Mouse (Mus musculus) embryonic facial prominence, embryonic 13.5 days (tissue): ENCODE results near the gene Lars2. TPM values are rescaled to one million over a fixed set of nuclear protein-coding genes. Genes with fewer than 3 reads are reported as not detected.

Source experiments
- ATAC-seq: fragments of 200-750 bp; cut with Nextera tagmentation; 2 replicates; pipeline ENCODE4 v1.8.0; 2017; ENCODE audit warnings: low read depth; ENCODE audit not compliant: insufficient number of reproducible peaks, insufficient read depth, low FRiP score, low TSS enrichment
- H3K27ac ChIP-seq: fragments of 300-500 bp; sonication (generic); 2 replicates; pipeline ENCODE4 v1.5.1; 2015; ENCODE audit warnings: moderate library complexity, mild to moderate bottlenecking, inconsistent platforms
- H3K27me3 ChIP-seq: fragments of 300-500 bp; sonication (generic); 2 replicates; pipeline ENCODE4 v1.6.1; 2015; ENCODE audit warnings: mild to moderate bottlenecking, inconsistent platforms
- H3K36me3 ChIP-seq: fragments of 300-500 bp; sonication (generic); 2 replicates; pipeline ENCODE4 v1.6.1; 2015; ENCODE audit warnings: mild to moderate bottlenecking, inconsistent platforms
- H3K4me1 ChIP-seq: fragments of 300-500 bp; sonication (generic); 2 replicates; pipeline ENCODE4 v1.6.1; 2015; ENCODE audit warnings: inconsistent platforms
- H3K4me2 ChIP-seq: fragments of 300-500 bp; sonication (generic); 2 replicates; pipeline ENCODE4 v1.6.1; 2015; ENCODE audit warnings: moderate library complexity, mild to moderate bottlenecking, inconsistent platforms
- H3K4me3 ChIP-seq: fragments of 300-500 bp; sonication (generic); 2 replicates; pipeline ENCODE4 v1.5.1; 2015; ENCODE audit warnings: mild to moderate bottlenecking, inconsistent platforms
- H3K9ac ChIP-seq: fragments of 300-500 bp; sonication (generic); 2 replicates; pipeline ENCODE4 v1.6.1; 2015; ENCODE audit warnings: mild to moderate bottlenecking, inconsistent platforms
- H3K9me3 ChIP-seq: fragments of 300-500 bp; sonication (generic); 2 replicates; pipeline ENCODE4 v1.6.1; 2016; ENCODE audit warnings: inconsistent platforms
- WGBS: fragments of 180-500 bp; shearing (Covaris S2); methylation state at CpG from one replicate; pipeline ENCODE4 v1.1.7; 2015; ENCODE audit warnings: mixed read lengths; 5-methylcytosine and 5-hydroxymethylcytosine counted together
- polyA plus RNA-seq: library from polyadenylated mRNA; unstranded; fragments of >200 nt; fragmentation: Nextera tagmentation; extraction: Ambion mirVana; gene quantifications from 2 replicates; pipeline ENCODE4 v1.2.1, GENCODE M21; 2015

Lars2 gene
- polyA plus RNA-seq, 1 experiment from 2014 or later: 1,079 TPM

- H3K4me1 ChIP-seq: peaks cover 27% of the 10 kb centered on the region
- H3K27ac ChIP-seq: no peak overlapping the region
- H3K36me3 ChIP-seq: peaks cover 17% of the 10 kb centered on the region
- no peak for ATAC-seq
- WGBS: 2% methylated on average over 13 of the region's 13 CpGs
- no peaks in the 10 kb centered on the region for H3K9me3 ChIP-seq
- H3K27me3 ChIP-seq: no peaks in the 10 kb centered on the region
- no peak overlapping the region; the same call in 1 of the 2 replicates for H3K9ac ChIP-seq
- peak overlapping the region; percentile 44 for H3K4me2 ChIP-seq
- H3K4me3 ChIP-seq: no peak overlapping the region; the same call in 1 of the 2 replicates
Measured at GRCm38 (mm10) chr9:123496665-123497064, 129.9 kb downstream of the Lars2 start.

GRCm38 (mm10) chr9:123497906-123498305 is 131.2 kb downstream of the Lars2 start:
- H3K9ac ChIP-seq: no peak overlapping the region
- no peaks in the 10 kb centered on the region for H3K27me3 ChIP-seq
- no peak for ATAC-seq
- peaks cover 16% of the 10 kb centered on the region for H3K4me1 ChIP-seq
- WGBS: 88% methylated on average over 5 of the region's 5 CpGs
- peaks cover 25% of the 10 kb centered on the region for H3K36me3 ChIP-seq
- H3K4me3 ChIP-seq: no peak overlapping the region
- H3K27ac ChIP-seq: no peak overlapping the region
- H3K9me3 ChIP-seq: no peaks in the 10 kb centered on the region
- no peak overlapping the region for H3K4me2 ChIP-seq

DNA sequence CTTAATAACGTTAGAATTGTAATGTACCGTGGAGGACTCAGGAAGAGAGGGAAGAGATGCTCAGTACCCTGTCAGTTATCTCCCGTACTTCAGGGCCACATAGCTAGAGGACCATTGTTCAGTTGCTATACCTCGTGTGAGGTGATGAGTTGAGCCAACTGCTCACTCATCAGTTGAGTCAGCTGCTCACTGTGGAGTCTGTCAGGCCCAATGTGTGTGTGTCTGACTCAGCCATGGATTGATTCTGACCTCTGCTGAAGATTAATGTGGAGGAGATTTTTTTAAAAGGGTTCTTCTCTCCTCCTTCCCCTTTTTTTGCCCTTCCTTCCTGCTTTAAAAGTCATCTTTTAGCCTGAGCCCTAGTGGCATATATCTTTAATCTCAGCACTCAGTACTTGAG is 133.8 kb downstream of the Lars2 start:
- ATAC-seq: no peak

GRCm38 (mm10) chr9:123503171-123503834 is 136.6 kb downstream of the Lars2 start:
- Histone ChIP-seq H3K9me3 (no peaks in the 10 kb centered on the region), H3K4me1 (no peaks in the 10 kb centered on the region), H3K4me3 (no peak overlapping the region), H3K27me3 (no peaks in the 10 kb centered on the region), H3K36me3 (peaks cover 27% of the 10 kb centered on the region), H3K9ac (0 out of 2 replicates have a peak overlapping the region, but pooled peaks have one; percentile 23), H3K4me2 (no peak overlapping the region), H3K27ac (no peak overlapping the region)
- ATAC-seq: no peak
- 85% methylated on average over 5 of the region's 5 CpGs for WGBS

More for the DNA sequence above, 133.8 kb downstream of the Lars2 start:
- Histone ChIP-seq H3K9me3 (no peaks in the 10 kb centered on the region), H3K36me3 (peaks cover 27% of the 10 kb centered on the region), H3K4me2 (no peak overlapping the region), H3K9ac (no peak overlapping the region), H3K4me3 (no peak overlapping the region), H3K27ac (no peak overlapping the region), H3K27me3 (no peaks in the 10 kb centered on the region), H3K4me1 (peaks cover 14% of the 10 kb centered on the region)
- 85% methylated on average over 4 of the region's 4 CpGs for WGBS

DNA sequence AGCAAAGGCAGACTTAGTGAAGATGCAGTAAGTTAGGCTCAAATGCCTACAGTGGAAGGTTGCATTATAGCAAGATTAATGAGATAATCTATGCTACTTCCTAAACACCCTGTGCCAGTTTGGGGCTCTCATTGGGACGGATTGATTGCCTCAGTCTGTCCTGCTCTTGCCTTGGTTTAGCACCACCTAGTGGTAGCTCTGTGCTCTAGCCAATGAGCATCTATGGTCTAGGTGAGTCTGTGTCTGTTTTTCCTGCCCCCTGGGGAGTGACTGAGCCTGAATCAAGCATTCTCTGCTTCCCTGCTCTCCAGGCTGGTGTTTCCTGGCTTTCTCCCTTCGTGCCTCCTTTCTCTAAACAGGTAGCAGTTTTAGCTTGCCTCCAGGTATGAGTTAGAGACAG is 137.6 kb downstream of the Lars2 start:
- peaks cover 27% of the 10 kb centered on the region for H3K36me3 ChIP-seq
- no peak overlapping the region for H3K27ac ChIP-seq
- H3K9me3 ChIP-seq: no peaks in the 10 kb centered on the region
- H3K9ac ChIP-seq: no peak overlapping the region
- no peak overlapping the region for H3K4me3 ChIP-seq
- ATAC-seq: no peak
- 6% methylated on average over 2 of the region's 2 CpGs for WGBS
- H3K4me1 ChIP-seq: no peaks in the 10 kb centered on the region
- no peaks in the 10 kb centered on the region for H3K27me3 ChIP-seq
- H3K4me2 ChIP-seq: no peak overlapping the region

- ATAC-seq: no peak
- 80% methylated on average over 1 of the region's 1 CpGs for WGBS
- Histone ChIP-seq H3K27ac (no peak overlapping the region), H3K4me1 (no peaks in the 10 kb centered on the region), H3K9me3 (no peaks in the 10 kb centered on the region), H3K4me2 (no peak overlapping the region), H3K27me3 (no peaks in the 10 kb centered on the region), H3K9ac (no peak overlapping the region), H3K36me3 (peaks cover 28% of the 10 kb centered on the region), H3K4me3 (no peak overlapping the region)
Measured at GRCm38 (mm10) chr9:123505598-123505997, 138.9 kb downstream of the Lars2 start.

DNA sequence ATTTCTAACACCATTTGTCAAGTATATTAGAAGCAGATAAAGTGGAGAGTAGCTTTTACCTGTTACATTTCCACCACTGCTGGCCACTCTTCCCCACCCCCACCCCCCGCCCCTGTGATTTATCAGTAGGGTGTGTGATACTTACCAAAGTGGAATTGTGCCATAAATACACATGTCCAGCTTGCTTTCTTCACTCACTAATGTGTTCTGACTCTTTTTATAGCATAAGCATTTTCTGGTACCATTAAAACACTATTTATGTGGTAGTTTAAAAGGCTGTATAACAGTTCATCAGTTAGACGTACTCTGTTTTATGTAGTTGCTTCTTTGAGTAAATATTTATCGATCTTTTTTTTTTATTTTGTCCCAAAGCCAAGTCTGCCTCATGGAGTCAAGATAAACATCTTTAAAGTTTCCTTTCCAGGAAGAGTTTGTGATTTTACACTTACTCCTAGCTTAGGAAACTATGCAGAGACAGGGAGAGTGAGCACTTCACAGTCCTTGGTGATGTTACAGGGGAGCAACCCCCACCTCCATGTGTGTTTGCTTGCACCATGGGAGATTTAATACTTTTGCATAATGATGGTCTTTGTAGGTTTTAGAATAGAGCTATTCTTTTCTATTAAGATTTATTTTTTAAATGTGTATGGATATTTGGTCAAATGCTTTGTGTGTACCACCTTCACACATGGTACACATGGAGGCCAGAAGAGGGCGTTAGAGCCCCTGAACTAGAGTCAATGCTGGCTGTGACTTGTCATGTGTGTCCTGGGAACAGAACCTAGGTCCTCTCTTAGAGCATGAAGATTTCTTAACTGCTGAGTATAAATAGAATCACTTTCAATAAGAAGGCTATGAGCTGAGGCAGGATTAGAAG is 139.8 kb downstream of the Lars2 start:
- Histone ChIP-seq H3K9me3 (no peaks in the 10 kb centered on the region), H3K27me3 (no peaks in the 10 kb centered on the region), H3K36me3 (peaks cover 28% of the 10 kb centered on the region), H3K4me2 (no peak overlapping the region), H3K27ac (no peak overlapping the region), H3K4me1 (no peaks in the 10 kb centered on the region), H3K4me3 (no peak overlapping the region), H3K9ac (no peak overlapping the region)
- ATAC-seq: no peak
- WGBS: 78% methylated on average over 4 of the region's 4 CpGs

GRCm38 (mm10) chr9:123507380-123507779 is 140.7 kb downstream of the Lars2 start:
- ATAC-seq: no peak
- Histone ChIP-seq H3K4me3 (no peak overlapping the region), H3K9ac (no peak overlapping the region), H3K36me3 (peaks cover 31% of the 10 kb centered on the region), H3K27ac (no peak overlapping the region), H3K9me3 (no peaks in the 10 kb centered on the region), H3K27me3 (no peaks in the 10 kb centered on the region), H3K4me1 (no peaks in the 10 kb centered on the region), H3K4me2 (no peak overlapping the region)
- 81% methylated on average over 2 of the region's 2 CpGs for WGBS

- no peak overlapping the region for H3K9ac ChIP-seq
- WGBS: 77% methylated on average over 2 of the region's 2 CpGs
- H3K4me1 ChIP-seq: no peaks in the 10 kb centered on the region
- no peak for ATAC-seq
- no peaks in the 10 kb centered on the region for H3K27me3 ChIP-seq
- no peak overlapping the region for H3K27ac ChIP-seq
- H3K4me2 ChIP-seq: no peak overlapping the region
- H3K4me3 ChIP-seq: no peak overlapping the region
- H3K9me3 ChIP-seq: no peaks in the 10 kb centered on the region
- peaks cover 32% of the 10 kb centered on the region for H3K36me3 ChIP-seq
Measured at GRCm38 (mm10) chr9:123508986-123509385, 142.3 kb downstream of the Lars2 start.

DNA sequence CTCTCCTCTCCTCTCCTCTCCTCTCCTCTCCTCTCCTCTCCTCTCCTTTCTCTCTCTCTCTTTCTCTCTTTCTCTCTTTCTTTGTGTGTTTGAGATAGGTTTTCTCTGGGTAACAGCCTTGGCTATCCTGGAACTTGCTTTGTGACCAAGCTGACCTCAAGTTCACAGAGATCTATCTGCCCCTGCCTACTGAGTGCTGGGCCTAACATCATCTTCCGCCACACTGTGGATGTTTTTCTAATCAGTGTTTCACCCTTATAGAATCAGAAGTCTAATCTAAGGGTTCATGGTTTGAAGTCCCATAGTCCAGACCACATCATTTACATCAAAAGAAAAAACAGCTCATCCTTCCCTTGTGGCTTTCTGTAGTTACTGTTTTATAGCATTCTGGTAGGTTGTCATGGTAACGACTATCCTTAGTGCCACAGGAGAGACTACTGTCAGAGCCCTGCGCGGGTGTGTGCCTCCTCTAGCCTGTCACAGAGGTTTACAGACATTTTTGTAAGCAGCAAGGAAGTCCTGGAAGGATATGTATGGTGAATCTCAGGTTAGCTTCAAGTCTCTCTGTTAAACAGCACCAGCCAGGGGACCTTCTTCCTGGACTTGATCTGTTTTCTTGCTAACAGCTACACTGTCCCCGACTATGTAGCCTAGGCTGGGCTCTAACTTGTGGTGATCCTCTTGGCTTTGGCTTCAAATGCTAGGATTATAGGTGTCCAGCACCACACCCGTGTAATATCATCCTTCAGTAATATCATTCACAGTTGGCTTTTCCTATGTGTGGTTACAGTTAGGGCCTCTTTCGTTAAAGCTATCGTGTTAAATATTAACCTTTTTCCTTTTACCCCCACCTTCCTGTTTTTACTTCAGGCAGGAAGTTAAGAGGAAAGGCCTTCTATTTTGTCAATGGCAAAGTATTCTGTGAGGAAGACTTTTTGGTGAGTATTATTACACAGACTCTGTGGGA is 143.2 kb downstream of the Lars2 start:
- Histone ChIP-seq H3K4me1 (no peaks in the 10 kb centered on the region), H3K27me3 (no peaks in the 10 kb centered on the region), H3K9me3 (no peaks in the 10 kb centered on the region), H3K4me3 (no peak overlapping the region), H3K36me3 (peaks cover 32% of the 10 kb centered on the region), H3K27ac (no peak overlapping the region), H3K4me2 (no peak overlapping the region), H3K9ac (no peak overlapping the region)
- no peak for ATAC-seq
- WGBS: 79% methylated on average over 8 of the region's 8 CpGs

GRCm38 (mm10) chr9:123510926-123511325 is 144.2 kb downstream of the Lars2 start:
- no peak overlapping the region for H3K9ac ChIP-seq
- no peak overlapping the region for H3K27ac ChIP-seq
- no peaks in the 10 kb centered on the region for H3K27me3 ChIP-seq
- WGBS: 85% methylated on average over 5 of the region's 5 CpGs
- no peaks in the 10 kb centered on the region for H3K9me3 ChIP-seq
- no peak for ATAC-seq
- H3K36me3 ChIP-seq: peaks cover 32% of the 10 kb centered on the region
- H3K4me1 ChIP-seq: no peaks in the 10 kb centered on the region
- H3K4me2 ChIP-seq: no peak overlapping the region
- H3K4me3 ChIP-seq: no peak overlapping the region
